Mouse (Mus musculus): ENCODE measurements around the gene Usp46. TPM values are rescaled to one million over a fixed set of nuclear protein-coding genes. Genes with fewer than 3 reads are reported as not detected.

The Usp46 gene
- total RNA-seq, 2 experiments from 2014 or later = 47.1 to 50.5 TPM

DNA sequence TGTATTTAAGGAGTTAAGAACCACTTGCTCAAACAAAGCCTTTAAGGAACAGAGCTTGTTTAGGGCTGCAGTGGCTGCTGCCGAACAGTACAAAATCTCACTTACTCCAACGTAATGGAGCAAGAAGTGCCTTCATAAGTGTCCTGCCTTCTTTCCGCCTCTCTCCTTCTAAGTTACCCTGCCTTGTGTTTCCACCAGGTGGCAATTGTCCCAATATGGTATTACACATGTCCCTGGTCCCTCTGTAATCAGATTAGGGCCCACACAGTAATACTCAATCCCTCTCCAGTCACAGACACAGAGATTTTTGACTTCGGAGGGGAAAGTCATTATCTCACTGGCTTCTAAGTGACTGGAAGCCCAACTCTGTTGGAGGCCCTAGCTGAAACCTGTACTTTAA lies 34.1 kb downstream of the Usp46 start:
- no peak for DNase-seq
- intact Hi-C loops (cut with DNase I) = no loop called here

DNA sequence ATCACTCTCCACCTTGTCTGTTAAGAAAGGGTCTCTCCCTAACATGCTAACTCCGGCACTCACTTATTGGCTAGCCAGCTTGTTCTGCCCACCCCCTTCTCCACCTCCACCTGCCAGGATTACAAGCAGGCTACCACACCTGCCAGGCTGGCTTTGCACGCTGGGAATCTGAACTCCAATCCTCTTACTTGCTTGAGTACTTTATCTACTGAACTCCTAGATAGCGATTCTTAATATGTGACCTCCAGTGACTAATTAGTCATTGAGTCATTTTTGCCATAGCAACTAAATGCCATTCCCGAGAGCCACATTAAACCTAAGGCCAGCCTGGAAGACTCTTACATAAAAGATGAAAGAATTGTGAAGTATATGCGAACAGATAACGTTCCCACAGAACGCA lies 38.4 kb downstream of the Usp46 start:
- DNase-seq = no peak
- intact Hi-C loops (cut with DNase I) = no loop called here

DNA sequence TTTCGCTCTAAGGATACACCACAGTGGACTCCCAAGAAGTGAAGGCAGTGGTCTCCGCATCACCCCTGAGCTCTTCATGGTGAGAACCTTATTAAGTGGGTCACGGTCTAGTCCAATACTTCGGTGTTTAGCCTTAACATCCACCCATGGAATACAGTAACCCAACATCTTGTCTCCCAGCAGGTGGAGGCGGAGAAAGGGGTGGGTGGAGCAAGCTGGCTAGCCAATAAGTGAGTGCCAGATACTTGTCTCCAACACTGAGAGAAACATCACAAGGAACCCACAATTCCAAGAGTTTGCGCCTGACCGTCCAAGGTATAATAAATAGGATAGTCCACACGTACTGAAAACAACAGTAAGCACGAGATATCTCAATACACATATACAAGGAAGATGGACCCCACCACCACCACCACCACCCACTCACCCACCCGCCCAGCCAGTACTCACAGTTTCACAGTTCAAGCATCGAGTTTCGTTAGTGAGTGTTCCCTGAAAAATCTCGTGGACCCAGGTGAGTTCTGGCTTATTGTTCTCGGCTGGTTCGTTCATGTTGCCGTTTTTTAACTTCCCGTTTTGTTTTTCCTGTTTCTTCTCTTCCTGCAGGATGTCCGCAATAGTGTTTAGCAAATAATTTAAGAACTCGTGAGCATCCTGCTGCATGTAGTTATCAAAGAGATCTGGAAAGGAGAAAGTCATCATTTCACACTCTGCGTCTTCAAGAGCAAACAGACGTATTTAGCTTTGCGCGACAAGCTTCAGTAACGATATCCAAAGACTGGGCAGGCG lies 39.3 kb downstream of the Usp46 start:
- intact Hi-C loops (cut with DNase I) = no loop called here
- DNase-seq = no peak

DNA sequence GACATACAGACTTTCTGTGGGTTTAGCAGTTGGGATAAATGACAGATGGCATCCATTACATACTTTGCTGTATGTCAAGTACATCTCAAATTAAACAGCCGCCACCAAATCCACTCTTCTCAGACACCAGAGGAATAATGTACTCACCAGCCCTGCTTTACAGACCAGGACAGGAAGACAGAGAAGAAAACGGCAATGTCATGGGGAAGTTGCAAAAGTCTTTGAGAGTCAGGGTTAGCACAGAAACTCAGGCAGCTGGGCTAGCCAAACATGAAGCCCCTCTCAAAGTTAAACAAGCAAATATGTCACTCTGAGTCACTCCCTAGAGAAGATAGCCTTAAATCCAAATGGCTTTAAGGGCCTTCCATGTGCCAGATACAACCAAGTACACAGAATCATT lies 40.0 kb downstream of the Usp46 start:
- intact Hi-C loops (cut with DNase I) = no loop called here
- DNase-seq = no peak

DNA sequence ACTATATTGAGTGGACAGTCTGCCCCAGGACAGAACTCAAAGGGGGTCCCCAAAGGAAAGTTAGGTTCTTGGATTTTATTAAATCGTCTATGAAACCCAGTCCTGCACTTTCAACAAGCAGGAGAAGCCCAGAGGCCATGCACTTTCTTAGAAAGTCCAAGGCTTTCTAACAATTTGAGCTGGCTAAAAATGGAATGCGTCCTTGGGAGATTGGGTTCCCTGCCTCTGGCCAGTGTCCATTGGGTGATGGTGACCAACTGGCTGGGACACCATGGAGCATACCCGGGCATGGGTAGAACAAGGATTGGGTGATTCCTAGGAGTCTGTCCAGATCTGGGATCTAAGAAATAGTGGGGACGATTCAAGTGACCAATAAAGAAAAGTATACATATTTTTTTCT lies 47.7 kb downstream of the Usp46 start:
- intact Hi-C loops (cut with DNase I) = no loop called here
- peak in 1 of 2 experiments; percentile 18 for DNase-seq

DNA sequence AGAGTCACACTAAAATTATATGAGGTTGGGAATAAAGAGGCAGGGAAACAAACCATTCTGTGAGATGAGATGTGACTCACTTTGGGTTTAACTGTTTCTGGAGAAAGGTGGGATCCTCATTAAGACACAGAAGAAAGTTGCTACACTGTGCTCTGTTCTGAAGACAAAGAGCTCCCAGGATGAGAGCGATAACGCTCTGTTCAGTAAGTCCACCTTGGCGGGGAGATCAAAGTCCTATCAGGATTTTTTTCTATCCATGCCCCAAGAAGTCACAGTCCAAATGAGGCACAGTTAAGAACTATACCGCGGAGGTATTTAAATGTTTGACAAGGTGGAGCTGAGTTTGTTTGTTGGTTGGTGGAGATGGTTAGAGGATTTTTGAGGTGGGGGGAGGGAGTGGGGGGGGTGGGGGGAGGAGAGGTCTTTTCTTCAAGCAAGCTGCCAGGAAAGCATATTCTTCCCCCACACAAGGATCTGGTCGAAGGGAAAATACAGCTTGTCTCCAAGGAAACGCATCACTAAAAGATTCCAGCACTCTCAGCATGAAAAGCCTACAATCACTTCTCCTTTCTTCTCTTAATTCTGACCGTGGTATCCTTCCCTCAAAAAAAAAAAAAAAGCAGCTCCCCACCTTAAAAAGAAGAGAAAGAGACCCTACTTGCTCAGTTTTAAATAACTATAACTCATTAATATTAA lies 49.2 kb downstream of the Usp46 start:
- intact Hi-C loops (cut with DNase I) = no loop called here
- no peak for DNase-seq

DNA sequence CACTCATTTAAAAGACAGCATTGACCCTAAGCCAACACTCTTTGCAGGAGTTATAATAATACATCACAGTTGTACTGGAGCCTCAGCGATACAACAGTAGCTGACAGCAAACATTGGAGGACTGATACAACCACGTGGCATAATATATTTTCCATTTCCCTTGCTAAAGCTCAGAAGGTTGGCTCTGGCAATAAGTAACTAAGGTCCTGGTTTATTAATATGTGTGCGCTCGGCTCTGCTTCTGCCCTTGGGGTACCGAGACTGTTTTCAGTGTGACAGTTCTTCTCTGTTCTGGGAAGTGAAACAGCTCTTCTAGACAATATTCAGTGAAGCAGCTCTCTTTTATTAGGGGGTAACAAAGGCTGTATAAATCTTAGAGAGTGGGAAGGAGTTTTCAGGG lies 50.7 kb downstream of the Usp46 start:
- no peak for DNase-seq
- intact Hi-C loops (cut with DNase I) = no loop called here

DNA sequence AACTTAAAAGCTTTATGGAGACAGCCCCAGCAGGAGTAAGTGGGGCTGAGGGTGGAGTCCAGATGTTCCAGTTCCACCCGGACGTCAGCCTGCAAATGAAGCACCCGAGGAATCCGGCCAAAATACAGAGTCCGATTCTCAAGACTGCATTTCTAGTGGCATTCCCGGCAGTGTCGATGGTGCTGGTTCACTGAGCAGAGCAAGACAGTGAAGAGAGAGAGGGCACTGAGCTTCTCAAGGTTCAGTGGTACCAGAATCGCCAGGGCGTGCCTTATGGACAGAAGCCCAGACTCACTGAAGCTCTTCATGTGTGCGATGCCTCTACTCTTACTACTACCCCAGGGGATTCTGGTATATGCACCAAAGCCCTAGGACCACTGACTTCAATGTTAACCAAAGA lies 56.6 kb downstream of the Usp46 start:
- peak in 1 of 2 experiments; percentile 14 for DNase-seq
- intact Hi-C loops (cut with DNase I) = no loop called here

DNA sequence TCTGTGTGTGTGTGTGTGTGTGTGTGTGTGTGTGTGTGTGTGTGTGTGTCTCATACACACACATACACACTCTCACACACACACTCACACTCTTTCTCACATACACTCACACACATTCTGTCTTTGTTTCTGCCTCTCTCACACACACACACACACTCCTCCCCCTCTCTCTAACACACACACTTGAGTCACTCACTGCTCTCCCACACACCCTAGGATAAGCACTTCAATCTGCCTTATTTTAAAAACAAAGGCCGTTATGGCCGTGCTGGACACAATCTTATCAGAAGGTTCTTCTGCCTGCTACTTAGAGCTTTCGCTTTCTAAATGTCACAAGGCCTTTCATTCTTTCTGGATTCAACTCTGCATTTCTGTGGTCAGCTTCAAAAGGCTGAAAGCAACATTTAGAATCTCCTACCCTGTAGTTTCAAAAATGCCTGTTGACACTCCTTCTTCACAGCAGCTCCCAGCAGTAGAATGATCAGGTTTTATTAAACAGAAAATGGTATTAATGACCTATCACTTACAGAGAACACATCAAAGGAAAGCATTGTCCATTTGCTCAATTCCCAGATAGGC lies 60.6 kb downstream of the Usp46 start:
- intact Hi-C loops (cut with DNase I) = no loop called here

DNA sequence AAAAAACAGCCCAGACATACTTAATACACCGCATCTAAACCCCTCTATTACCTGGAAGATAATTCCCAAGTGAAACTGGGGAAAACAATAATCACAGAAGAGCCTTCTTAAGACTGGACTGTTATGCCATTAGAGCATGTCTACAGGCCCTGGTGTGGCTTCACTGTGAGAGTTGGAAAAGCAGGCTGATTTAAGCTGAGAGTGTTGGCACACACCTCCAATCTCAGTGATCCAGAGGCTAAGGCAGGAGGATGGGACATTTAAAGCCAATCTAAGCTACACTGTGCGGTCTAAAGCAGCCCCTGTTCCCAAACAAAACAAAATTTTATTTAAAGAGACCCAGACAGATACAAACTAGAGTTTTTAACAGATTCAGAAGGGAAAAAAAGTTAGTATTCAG lies 62.3 kb downstream of the Usp46 start:
- intact Hi-C loops (cut with DNase I) = no loop called here
- no peak for DNase-seq

More for the DNA sequence above, 60.6 kb downstream of the Usp46 start:
- peak; percentile 18 to 26 for DNase-seq

DNA sequence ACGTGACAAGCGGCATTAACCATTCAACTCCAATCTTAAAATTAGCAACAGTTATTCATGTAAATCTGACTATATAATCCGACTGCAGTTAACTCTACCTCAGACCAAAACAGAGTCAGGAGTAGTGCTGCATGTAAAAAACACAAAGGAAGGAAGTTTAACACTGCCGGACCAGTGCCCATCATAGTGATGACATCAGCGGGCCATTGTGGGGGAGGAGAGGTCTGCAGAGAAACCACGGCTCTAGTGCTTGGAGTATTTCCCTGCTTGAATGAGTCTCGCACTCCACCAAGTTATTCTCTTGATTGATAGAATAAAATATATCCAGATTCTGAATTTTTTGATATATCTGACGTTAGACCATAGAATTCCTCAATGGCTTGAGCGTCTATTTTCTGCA lies 66.5 kb downstream of the Usp46 start:
- DNase-seq = no peak
- intact Hi-C loops (cut with DNase I) = loop anchor here (5.0 kb wide), 1 partner anchor 206 kb away; no protein-coding TSS in a partner anchor

DNA sequence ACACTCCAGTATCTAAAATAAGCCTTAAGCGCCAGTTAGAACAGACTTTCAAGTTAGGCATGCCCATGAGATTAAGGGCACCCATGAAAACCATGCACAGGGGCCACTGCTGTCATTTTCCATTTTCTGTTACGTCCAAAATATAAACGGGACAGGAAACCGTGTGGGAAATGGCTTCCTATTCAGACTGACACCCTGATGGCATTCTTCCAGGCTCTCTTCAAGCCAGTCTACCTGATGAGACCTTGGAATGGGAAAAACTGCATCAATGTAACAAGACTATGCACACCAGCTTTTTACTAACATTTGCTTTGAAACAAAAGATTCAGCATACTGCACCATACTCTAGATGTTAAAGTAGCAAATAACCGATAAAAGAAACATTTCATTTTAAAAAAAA lies 69.3 kb downstream of the Usp46 start:
- no peak for DNase-seq
- intact Hi-C loops (cut with DNase I) = no loop called here

DNA sequence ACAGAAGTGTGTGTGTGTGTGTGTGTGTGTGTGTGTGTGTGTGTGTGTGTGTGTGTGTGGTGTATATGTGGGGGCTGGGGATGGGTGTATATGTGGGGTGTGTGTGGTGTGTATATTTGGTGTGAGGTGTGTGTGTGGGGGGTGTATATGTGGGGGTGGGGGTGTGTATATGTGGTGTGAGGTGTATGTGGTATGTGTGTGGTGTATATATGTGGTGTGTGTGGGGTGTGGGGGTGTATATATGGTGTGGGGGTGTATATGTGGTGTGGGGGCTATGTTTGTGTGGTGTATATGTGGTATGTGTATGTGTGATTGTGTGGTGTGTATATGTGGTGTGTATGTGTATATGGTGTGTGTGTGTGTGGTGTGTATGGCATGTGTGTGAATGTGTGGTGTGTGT lies 73.4 kb downstream of the Usp46 start:
- intact Hi-C loops (cut with DNase I) = loop anchor here (2.0 to 5.0 kb wide), 4 partner anchors 76 to 308 kb away; partner anchors contain the start of gene Rasl11b
- DNase-seq = no peak

DNA sequence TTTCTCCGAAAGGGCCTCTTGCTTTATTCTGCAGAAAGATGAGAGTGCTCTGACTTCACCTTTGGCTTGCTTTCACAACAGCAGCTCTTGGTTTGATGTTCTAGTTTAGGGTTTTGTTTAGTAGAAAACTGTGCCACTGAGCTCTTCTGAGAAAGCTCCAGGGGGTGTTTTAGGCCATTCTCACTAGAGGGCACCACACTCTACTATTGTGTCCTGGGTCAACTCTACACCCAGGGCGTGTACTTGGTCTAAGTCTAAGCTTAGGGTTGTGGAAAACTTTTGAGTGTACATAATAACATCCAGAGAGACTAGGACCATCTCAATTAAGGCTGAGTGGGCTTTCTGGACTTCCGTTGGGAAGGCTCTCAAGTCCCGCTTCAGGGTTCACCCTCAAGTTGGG lies 74.7 kb downstream of the Usp46 start:
- peak; percentile 48 to 59 for DNase-seq
- intact Hi-C loops (cut with DNase I) = loop anchor here (1.0 to 5.0 kb wide), 4 partner anchors 131 to 306 kb away; partner anchors contain the start of gene Rasl11b

DNA sequence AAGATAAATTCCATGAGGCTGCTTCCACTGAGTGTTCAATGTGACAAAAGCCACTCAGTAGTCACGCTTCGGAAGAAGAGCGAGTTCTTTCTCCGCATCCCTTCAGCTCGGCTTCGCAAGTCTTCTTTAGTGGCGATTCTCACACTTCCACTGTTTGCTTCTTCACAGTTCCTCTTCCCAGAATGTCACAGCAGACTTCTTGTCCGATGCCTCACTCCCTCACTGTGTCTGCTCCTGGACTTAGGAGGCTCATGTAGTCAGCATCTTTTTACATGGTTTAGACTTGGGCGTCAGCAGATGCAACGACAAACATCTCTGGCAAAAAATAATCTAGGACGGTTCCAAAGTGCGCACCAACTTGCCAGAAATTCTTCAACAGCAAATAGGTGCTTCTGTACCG lies 75.9 kb downstream of the Usp46 start:
- intact Hi-C loops (cut with DNase I) = loop anchor here (5.0 kb wide), 3 partner anchors 130 to 305 kb away; partner anchors contain the start of gene Rasl11b
- DNase-seq = no peak

DNA sequence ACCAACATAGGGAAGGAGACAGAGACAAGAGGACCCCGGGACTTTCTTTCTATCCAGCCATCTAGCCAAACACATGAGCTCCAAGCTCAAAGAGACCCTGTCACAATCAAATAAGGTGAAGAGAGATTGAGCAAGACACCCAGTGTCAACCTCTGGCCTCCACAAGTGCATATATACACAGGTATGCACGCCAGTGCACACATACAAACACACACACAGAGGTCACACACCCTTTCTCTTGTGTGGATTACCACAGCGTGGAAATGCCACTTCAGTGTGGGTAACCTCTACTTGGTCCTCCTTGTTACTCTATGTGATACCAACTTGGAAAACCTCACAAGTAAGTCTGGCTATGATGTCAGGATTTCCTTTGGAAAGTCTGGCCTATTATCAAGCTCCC lies 78.7 kb downstream of the Usp46 start:
- DNase-seq = no peak
- intact Hi-C loops (cut with DNase I) = no loop called here

DNA sequence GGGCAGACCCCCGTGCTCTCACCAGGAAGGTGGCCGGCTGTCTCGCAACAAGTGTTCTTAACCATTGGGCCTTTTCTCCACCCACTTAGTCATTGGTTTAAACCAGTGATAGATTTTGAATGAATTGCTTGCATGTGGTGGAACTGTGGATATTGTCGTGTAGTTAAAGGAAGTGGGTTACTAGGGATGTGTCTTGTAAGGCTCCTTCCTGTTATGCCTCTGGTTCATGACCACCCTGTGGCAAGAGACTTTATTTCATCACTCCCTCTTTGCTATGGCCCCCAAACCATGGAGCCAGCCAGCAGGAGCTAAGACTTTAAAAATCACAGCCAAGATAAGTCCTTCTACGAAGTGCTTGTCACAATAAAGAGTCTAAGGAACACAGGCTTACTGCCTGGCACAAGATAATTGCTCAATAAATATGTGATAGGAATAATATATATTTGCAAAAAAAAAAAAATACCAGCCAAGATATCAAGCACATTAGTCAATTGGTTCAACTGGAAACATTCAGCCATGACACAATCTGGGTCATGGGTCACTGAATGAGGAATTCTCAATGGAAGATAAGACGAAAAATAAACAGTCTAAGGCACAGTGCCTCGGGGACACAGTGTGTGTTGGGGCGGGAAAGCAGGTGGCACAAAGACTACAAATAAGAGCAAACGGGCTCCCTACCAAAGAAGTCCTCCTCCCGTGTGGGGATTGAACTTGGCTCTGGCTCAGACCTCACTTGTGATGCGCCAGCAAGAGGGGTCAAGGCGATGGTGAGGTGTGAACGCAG lies 80.3 kb downstream of the Usp46 start:
- DNase-seq = no peak
- intact Hi-C loops (cut with DNase I) = no loop called here

DNA sequence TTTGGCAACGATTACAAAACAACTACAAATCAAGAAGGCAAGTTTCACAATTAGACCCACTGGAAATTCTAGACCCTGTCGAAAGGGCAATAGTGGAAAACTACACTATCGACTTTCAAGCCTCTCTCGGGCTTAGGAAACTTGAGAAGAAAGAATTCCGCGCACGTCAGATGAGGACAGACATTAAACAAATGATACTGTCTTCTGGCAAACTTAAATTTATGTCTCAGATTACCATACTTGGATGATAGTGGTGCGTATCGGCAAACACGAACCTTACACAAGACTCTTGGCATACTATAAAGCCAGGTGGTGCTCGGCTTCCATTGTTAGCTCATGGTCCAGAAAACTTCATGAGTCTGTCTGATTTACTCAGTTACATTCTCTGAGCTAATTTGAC lies 90.8 kb downstream of the Usp46 start:
- intact Hi-C loops (cut with DNase I) = no loop called here
- DNase-seq = no peak

DNA sequence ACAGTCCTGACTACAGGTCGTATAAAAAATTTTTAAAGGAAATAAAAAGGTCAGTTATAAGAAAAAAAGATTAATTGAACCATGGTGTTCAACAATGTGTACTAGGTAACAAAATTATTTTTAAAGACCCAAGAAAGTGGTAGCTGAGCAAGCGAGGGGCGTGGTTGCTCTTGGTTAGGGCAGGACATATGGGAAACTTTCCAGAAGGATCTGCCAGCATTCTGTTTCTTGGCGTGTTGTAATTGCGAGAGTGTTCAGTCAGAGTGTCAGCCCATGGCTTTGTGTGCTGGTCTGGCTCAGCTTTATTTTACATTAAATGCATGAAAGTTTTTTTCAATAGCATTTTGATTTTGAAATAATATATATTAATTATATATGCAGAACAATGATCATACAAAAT lies 96.5 kb downstream of the Usp46 start:
- DNase-seq = peak; percentile 30 to 38
- intact Hi-C loops (cut with DNase I) = no loop called here

DNA sequence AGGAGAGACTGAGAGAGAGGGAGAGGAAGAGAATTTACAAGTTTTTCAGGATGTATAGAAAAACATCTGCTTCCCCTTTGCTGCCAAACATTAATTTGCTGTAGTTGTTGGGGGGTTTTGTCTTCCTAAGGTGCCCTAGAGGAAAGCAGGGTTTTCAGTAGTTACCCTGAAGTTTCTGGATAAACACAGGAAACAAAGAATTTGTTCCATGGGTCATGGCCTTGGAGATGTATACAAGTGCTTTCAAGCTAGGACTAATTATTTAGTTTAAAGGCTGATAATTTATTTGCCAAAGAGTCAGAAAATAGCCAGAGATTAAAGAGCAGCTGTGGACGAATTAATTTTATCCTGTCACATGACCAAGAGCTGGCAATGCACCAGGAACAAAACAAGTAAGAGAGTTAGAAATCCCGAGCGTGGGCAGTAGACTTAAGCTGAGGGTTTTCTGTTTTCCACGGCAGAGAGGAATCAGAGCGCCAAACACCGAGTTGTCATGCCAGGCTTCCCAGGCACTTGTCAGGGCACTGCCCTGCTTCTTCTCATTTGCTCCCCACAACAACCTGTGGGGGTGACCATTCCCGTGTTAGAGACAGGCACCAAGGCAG lies 98.1 kb downstream of the Usp46 start:
- intact Hi-C loops (cut with DNase I) = no loop called here
- DNase-seq = peak; percentile 68 to 75

All from heart, postnatal 10 days (tissue).